Mouse (Mus musculus): ENCODE measurements around the gene Anxa6.

DNA sequence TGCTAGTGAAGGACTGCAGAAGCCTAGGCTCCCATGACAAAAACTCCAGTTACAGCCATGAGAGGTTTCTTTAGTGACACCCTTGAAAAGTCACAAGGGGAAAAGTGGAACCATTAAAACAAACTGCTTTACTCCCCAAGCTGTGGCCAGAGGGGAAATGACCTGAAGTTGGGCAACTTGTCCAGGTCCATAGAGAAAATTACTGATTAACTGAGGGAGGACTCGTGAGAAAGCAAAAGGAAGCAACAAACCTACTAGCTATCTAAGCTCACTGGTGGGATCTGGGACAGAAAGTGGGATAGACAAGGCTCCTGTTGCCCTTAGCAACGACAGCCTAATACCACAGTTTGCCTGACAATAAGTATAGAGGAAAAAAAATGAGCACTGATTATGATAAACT lies 4.7 kb downstream of the Anxa6 start:
- TF ChIP-seq POLR2A (IDR thresholded peaks at IDR 0.05; ENCODE audit: low read depth, low read length) (no peak), CTCF (IDR thresholded peaks at IDR 0.05; ENCODE audit: extremely low read depth, insufficient read length, insufficient replicate concordance, low read depth, low read length) (no peak)

All from small intestine, adult 2 months (tissue).